Mouse (Mus musculus) megakaryocyte progenitor cell, adult 5-6 weeks (primary cell): ENCODE data around the gene Lpcat2b. TPM values are rescaled to one million over a fixed set of nuclear protein-coding genes. Genes with fewer than 3 reads are reported as not detected.

ENCODE experiments used
- ATAC-seq: replicated peaks from 2 replicates; pipeline ENCODE4 v1.8.0; 2016; ENCODE audit warnings: mild to moderate bottlenecking, moderate TSS enrichment, inconsistent platforms; ENCODE audit not compliant: poor library complexity
- total RNA-seq, 2 experiments: library from RNA; stranded (forward) in 1 of 2; stranded (reverse) in 1 of 2; fragments of 157-497, 149-512 nt in 1 of 2; fragments of 200-1000 nt in 1 of 2; gene quantifications; 2 replicates each; pipeline versions ENCODE4 v1.2.3 to v1.2.4; 2015 to 2017

Lpcat2b gene
- total RNA-seq, 2 experiments from 2014 or later = not detected

GRCm38 (mm10) chr5:107444251-107444650, 12.9 kb downstream of the Lpcat2b start:
- ATAC-seq = no peak

- no peak for ATAC-seq
Measured at GRCm38 (mm10) chr5:107447977-107448376, 16.6 kb downstream of the Lpcat2b start.

GRCm38 (mm10) chr5:107448784-107449183, 17.4 kb downstream of the Lpcat2b start:
- no peak for ATAC-seq

GRCm38 (mm10) chr5:107449620-107450019, 18.3 kb downstream of the Lpcat2b start:
- no peak for ATAC-seq

- ATAC-seq = no peak
Measured at GRCm38 (mm10) chr5:107450299-107450698, 18.9 kb downstream of the Lpcat2b start.

DNA sequence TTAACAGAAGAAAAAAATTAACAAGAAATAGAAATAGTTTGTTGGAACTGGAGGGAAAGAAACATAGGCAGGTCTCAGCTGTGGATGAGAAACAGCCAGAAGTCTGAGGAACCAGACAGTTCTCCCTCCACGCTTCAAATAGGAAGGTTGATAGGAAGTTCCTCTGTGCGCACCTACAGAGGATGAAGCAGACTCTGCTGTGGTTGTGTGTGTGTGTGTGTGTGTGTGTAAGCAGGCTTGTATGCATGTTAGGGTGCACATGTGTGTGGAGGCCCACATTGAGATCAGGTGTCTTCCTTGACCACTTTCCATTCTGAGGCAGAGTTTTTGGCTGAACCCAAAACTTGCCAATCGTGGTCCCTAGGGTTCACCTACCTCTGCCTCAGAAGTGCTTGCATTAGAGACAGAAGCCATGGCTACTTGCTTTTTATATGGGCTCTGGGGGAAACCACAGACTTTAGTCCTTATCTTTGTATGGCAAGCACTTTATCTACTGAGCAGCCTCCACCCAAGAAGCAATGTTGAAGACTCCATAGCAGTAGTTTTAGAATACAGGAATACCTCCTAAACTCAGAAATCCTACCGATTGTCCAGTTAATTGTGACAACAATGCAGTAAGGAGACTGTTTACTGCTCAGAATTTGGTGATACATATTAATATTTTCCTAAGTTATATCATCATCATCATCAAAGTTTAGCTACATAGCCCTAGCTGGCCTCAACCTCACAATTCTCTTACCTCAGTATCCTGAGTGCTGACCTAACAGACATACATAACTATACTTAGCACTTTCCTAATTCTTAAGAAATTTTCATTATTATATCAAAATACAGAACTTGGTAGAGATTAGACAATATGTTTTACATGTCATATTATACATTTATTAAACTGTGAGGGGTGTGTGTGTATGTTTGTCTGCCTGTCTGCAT, 31.1 kb downstream of the Lpcat2b start:
- ATAC-seq = peak; percentile 71

DNA sequence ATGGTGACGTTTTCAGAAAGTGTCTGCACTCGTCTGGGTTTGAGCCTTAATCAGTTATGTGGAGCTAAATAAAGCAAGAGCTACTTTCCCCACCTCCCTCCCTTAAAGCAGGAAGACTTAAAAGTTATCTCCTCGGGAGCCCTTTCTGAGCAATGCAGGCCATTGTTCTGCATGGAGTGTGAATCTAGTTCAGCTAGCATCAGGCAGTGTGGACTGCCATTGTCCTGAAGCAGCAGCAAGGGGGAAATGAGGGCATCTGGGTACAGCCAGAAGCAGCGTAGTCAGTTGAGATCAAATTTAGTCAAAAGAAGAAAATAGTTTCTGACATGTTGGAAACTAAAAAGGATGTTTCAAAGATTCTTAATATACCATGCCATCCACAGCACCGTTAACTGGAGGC, 35.2 kb downstream of the Lpcat2b start:
- ATAC-seq = no peak

GRCm38 (mm10) chr5:107467098-107467497, 35.7 kb downstream of the Lpcat2b start:
- no peak for ATAC-seq

DNA sequence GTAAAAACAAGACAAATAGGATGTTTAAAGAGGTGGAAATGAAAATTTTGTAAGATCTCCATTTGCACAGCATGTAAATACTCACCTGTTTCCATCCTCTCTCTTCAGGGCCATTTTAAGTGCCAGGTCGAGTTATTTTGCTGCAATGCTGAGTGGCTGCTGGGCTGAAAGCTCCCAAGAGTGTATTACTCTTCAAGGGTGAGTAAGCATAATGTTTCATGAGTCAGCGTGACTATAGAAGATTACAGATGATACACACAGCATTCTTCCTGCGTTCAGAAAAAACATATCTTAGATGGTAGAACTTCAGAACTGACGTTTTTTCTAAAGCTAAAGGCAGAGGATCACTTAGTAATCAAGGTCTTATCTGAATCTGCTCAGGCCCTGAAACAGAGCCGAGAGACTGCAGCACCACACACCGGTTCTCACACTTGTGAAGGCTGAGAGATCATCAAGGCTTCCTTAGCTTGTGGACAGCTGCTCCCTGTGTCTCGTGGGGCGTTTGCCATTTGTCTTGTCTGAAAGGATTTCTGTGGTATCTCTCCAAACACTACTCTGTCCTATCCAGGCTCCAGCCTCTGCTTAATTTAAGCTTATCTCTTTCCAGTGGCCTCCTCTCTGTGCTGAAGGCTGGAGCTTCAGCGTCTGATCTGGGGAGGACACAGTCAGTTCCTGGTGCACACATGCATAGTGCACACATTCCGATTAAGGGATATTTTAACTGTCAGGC, 39.4 kb downstream of the Lpcat2b start:
- ATAC-seq = peak; percentile 66

- peak; percentile 71 for ATAC-seq
Measured at GRCm38 (mm10) chr5:107480194-107480593, 48.8 kb downstream of the Lpcat2b start.

Other genes with a start within 250 kb of the Lpcat2b start
- gene Tgfbr3, start 141.9 kb upstream of the Lpcat2b start, total RNA-seq (2015) = 2.4 and 5.6 TPM in 2 replicates
- gene Tgfbr3, start 141.9 kb upstream of the Lpcat2b start, total RNA-seq (2017) = 1.7 and 2.8 TPM in 2 replicates
- gene Brdt, start 100.4 kb upstream of the Lpcat2b start, total RNA-seq (2015) = 0.05 and 0.68 TPM in 2 replicates
- gene Brdt, start 100.4 kb upstream of the Lpcat2b start, total RNA-seq (2017) = 0.30 and 0.58 TPM in 2 replicates
- gene Ephx4, start 28.8 kb upstream of the Lpcat2b start, total RNA-seq (2015) = not detected in 2 replicates
- gene Ephx4, start 28.8 kb upstream of the Lpcat2b start, total RNA-seq (2017) = not detected in 2 replicates
- 4.4 and 6.7 TPM in 2 replicates for gene Btbd8, start 6.4 kb downstream of the Lpcat2b start, total RNA-seq (2015)
- 5.5 and 6.1 TPM in 2 replicates for gene Btbd8, start 6.4 kb downstream of the Lpcat2b start, total RNA-seq (2017)
- 0.15 TPM in 1 of 2 replicates, not detected in the other for gene Gm42669, start 76.1 kb downstream of the Lpcat2b start, total RNA-seq (2015)
- 0.07 and 0.62 TPM in 2 replicates for gene Gm42669, start 76.1 kb downstream of the Lpcat2b start, total RNA-seq (2017)
- gene 1700028K03Rik, start 103.2 kb downstream of the Lpcat2b start, total RNA-seq (2015) = 0.02 TPM in 1 of 2 replicates, not detected in the other
- not detected in 2 replicates for gene 1700028K03Rik, start 103.2 kb downstream of the Lpcat2b start, total RNA-seq (2017)
- gene Rpap2, start 165.8 kb downstream of the Lpcat2b start, total RNA-seq (2015) = 18.4 and 24.5 TPM in 2 replicates
- gene Rpap2, start 165.8 kb downstream of the Lpcat2b start, total RNA-seq (2017) = 19.8 and 33.4 TPM in 2 replicates
- gene Glmn, start 166.3 kb downstream of the Lpcat2b start, total RNA-seq (2015) = 18.8 and 25.8 TPM in 2 replicates
- gene Glmn, start 166.3 kb downstream of the Lpcat2b start, total RNA-seq (2017) = 11.4 and 13.9 TPM in 2 replicates